Mouse (Mus musculus) cerebellum, postnatal 4 days (tissue): ENCODE measurements at regions not wholly inside any gene's neighbourhood (a gene's known extent, or its start where the extent isn't known, plus 50 kb on each side); places are given as distances from the start of the nearest gene placed in this dataset.

Experiments used
- DNase-seq, 2 experiments: peaks; one replicate each; pipeline ENCODE4 v3.0.0; 2022; ENCODE audit warnings: low spot score in 2 of 2, mixed read lengths in 1 of 2

GRCm38 (mm10) chr10:21672171-21672570, 79.2 kb downstream of the 1700020N01Rik start:
- no peak for DNase-seq

GRCm38 (mm10) chr10:21672666-21673065, 79.7 kb downstream of the 1700020N01Rik start:
- DNase-seq: no peak

DNA sequence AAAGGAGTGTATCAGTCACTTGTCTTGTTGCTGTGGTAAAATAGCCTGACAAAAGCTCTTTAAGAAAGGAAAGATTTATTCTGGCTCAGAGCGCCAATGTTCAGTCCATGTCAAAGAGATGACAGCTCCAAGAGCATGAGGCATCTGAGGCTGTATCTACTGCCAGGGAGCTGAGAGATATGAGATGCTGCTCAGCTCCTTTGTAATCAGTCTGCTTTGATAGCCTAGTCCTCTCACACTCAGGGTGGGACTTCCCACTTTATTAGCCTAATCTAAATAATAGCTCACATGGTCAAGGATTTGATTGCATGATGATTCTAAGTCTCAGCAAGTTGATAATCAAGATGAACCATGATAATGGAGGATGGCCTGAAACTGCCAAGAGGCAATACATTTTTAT, 80.9 kb downstream of the 1700020N01Rik start:
- DNase-seq: no peak

- no peak for DNase-seq
Measured at GRCm38 (mm10) chr10:21675786-21676185, 82.8 kb downstream of the 1700020N01Rik start.

DNA sequence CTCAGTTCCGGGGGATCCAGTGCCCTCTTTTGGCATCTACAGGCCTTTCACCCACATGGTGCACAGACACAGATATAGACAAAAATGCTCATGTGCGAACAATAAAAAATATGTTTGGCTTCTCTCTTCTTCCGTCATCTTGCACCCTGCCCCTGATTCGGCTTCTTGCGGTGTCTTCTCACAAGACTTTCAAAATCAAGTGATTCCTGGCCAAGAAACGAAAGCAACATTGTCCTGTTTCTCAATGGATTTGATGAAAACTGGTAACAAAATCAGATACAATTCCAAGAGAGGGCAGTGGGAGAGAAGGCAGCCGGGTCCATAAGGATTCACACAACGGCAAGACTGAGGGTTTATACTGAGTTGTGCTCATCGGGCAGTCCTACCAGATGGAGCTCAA, 85.0 kb downstream of the 1700020N01Rik start:
- no peak for DNase-seq

DNA sequence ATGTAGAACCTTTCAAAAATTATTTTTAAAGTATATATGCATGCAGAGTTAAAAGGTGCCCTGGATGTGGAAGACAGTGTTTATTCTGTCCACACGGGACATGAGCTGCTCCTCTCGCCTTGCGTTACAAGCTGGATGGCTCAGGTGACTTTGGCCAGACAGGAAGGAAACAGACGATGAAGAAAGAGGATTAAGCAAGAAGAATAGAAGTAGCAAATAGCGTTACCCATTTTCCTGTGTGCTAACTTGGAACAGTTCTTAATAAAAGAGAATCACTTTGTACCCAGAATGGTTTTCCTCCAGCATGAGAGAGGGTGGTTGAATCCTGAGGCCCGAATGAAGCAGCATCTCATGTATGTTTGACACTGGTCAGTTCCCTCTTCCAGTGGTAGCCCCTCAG, 85.4 kb downstream of the 1700020N01Rik start:
- no peak for DNase-seq

DNA sequence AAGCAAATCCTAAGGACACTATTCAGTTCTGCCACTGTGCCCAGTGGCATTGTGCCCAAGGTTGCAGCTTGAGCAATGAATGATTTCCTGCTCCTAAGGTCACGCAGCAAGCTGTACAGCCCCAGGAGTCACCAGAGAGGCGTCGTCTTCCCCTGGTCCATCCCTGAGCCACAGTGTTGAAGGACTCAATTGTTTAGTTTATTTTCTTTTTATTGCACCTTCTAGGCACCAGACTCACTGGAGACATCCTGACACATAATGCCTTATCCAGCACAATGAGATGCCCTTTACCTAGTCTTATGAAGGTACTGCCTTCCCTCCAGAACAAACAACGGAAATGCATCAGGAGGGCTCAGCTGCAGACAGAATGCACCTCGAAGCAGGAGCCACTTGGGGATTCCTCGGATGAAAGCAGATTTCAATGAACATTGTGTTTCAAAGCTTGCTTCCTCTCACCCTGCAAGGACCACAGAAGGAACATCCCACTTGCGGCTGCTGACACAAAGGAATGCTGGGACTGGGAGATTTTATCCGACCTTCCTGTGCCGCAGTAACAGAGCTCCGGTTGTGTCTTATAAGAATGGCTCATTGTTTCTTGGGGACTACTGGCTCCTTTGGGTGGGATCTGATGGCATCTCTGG, 86.0 kb downstream of the 1700020N01Rik start:
- no peak for DNase-seq

DNA sequence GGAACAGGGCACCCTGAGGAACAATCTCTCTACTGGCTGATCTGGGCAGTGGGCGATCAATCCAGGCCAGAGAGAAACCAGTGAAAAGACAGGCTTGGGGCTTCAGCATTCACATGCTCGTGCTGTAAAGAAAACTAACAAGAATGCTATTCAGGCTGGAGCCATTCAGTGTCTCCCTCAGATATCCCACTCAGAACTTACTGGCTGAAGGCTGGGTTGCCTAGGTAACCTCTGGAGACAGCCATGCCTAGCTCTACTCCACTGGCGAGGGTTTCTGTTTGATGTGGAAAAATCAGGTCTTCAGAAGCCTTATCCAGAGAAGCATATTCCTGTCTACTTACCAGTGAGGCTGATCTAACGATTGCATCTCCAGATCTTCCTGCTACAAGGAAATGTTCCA, 87.8 kb downstream of the 1700020N01Rik start:
- no peak for DNase-seq

GRCm38 (mm10) chr10:21684286-21685013, 91.5 kb downstream of the 1700020N01Rik start:
- no peak for DNase-seq

DNA sequence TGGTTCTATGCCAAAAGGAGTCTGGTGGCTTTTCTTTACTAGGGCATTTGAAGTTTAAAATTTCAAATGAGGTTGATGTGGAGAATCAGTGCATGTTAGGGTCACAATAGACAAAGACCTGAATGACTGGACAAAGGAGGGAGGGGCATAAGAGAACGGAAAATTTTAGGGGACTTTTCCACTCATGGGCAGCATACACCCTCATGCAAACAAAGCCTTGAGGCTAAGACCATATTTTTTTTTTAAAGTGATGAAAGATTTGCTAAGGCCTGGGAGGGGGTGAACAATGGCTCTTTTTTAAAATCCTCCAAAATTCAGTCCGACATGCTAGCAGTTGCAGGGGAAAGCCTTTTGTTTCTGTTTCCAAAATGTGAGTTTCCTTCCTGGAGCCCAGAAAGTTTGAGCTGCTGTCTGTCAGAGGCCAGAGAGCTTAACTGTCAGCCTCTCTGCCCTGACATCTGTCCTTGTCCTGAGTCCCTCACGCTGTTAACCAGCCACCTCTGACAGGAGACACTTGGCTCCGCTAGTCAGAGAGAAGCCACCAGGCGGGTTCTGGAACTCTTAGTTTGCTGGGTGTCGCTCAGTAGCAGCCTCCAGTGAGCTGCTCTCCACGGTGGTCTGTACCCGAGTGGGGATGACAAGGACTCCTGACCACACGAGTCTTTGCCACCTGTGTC, 92.3 kb downstream of the 1700020N01Rik start:
- peak in 1 of 2 experiments; percentile 43 for DNase-seq

- DNase-seq: no peak
Measured at GRCm38 (mm10) chr10:21686060-21686459, 93.1 kb downstream of the 1700020N01Rik start.

- no peak for DNase-seq
Measured at GRCm38 (mm10) chr10:21687484-21687883, 94.5 kb downstream of the 1700020N01Rik start.

DNA sequence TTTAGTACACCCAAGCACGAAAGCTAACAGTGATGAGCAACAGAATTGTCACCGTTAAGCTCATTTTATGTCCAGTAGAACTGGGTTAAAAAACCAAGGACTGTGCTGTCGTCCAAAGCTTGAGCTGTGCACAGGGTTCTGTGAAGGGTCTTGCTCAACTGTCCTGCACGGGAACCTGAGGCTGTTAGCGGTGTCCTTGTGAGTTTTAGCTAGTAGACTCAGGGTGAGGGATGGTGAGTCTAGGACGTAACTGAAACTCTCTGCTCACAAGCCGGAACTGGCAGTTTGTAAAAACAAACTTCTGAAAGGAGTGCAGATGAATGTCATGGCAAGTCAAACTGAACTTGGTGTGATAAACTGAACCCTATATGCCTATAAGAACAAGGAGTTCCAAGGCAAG, 95.6 kb downstream of the 1700020N01Rik start:
- DNase-seq: no peak

GRCm38 (mm10) chr10:21689847-21690269, 96.9 kb downstream of the 1700020N01Rik start:
- DNase-seq: no peak

GRCm38 (mm10) chr10:21695185-21695584, 102.2 kb downstream of the 1700020N01Rik start:
- no peak for DNase-seq

DNA sequence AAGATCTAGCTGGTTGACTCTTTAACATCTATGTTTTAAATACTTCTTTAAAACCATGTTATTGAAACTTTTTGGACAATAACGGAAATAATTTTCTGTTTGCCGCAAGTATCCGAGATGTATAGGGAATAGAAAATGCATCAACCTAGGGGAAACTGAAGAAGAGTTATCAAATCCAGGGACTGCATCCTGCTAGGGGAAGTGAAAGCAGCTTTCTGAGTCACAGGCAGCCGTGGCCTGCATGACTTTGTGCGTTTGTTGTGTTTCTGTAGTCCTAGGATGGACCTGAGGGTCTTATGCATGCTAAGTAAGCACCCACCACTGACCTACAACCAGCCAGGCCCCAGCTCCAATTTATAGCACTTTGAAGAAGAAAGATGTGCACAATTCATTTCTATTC, 103.7 kb downstream of the 1700020N01Rik start:
- no peak for DNase-seq

GRCm38 (mm10) chr10:21701580-21701979, 108.6 kb downstream of the 1700020N01Rik start:
- DNase-seq: no peak

GRCm38 (mm10) chr10:21702134-21702533, 109.2 kb downstream of the 1700020N01Rik start:
- no peak for DNase-seq

- DNase-seq: no peak
Measured at GRCm38 (mm10) chr10:21711866-21712265, 118.9 kb downstream of the 1700020N01Rik start.

DNA sequence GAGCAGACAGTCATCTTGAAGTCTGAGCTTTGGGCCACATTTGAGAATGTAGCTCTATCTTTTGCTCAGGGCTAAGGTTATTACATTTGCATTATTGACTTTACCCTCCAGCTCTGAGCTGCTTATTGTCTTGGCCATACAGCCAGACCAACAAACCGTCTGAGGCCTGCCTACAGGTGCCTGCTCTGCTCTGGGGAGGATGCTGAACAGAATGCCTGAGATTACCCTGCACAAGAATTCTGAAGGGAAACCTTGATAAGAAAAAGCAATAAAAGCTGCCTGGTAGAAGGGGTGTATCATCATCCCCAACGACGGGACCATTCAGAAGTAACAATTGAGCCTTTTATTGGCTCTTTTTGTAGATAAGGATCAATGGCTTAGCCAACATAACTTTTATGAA, 119.9 kb downstream of the 1700020N01Rik start:
- DNase-seq: no peak

- DNase-seq: no peak
Measured at GRCm38 (mm10) chr10:21715436-21715835, 122.5 kb downstream of the 1700020N01Rik start.

DNA sequence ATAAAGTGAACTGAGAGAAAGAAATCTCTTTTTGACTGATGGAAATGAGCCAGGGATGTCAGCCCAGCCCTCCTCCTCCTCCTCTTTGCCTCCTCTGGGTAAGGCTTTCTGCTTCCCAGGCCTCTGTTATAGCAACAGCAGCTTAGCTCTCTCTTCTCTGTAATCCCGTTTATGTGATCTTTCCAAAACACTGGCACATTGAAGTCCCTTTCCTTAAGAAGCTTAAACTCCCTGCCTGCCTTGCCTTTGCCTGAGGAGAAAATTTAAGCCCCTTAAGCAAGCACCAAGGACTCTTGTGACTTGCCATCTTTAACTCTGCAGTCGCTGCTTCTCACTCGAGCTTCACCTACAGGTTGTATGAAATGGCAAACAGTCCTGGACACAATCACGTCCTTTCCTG, 125.2 kb downstream of the 1700020N01Rik start:
- no peak for DNase-seq

- DNase-seq: no peak
Measured at GRCm38 (mm10) chr10:21724351-21724750, 131.4 kb downstream of the 1700020N01Rik start.
